Mouse (Mus musculus): Measurements from ENCODE around the gene Cd52. TPM values are rescaled to one million over a fixed set of nuclear protein-coding genes. Genes with fewer than 3 reads are reported as not detected.
A peak's percentile ranks its signal among the peaks of the same experiment; 100 is the strongest.

Gene Cd52
- polyA plus RNA-seq, 1 experiment from 2014 or later: 2.2 TPM

GRCm38 (mm10) chr4:134084999-134085398, 9.9 kb downstream of the Cd52 start:
- Histone ChIP-seq H3K4me3 (no peak overlapping the region), H3K27ac (no peak overlapping the region), H3K27me3 (peaks cover 32% of the 10 kb centered on the region), H3K9me3 (replicated peaks) (no peaks in the 10 kb centered on the region), H3K4me1 (peaks cover 12% of the 10 kb centered on the region), H3K36me3 (ENCODE audit: poor library complexity, severe bottlenecking) (no peaks in the 10 kb centered on the region), H3K4me2 (no peak overlapping the region), H3K9ac (no peak overlapping the region)
- no peak for ATAC-seq
- WGBS: 87% methylated on average over 4 of the region's 4 CpGs

- WGBS: 14% methylated on average over 7 of the region's 7 CpGs
- no peaks in the 10 kb centered on the region for H3K9me3 ChIP-seq (replicated peaks)
- peaks cover 12% of the 10 kb centered on the region for H3K4me1 ChIP-seq
- peak overlapping the region; percentile 42 for H3K4me3 ChIP-seq
- H3K9ac ChIP-seq: no peak overlapping the region
- peaks cover 33% of the 10 kb centered on the region for H3K27me3 ChIP-seq
- H3K36me3 ChIP-seq (ENCODE audit: poor library complexity, severe bottlenecking): no peaks in the 10 kb centered on the region
- ATAC-seq: no peak
- peak overlapping the region; percentile 71 for H3K4me2 ChIP-seq
- no peak overlapping the region for H3K27ac ChIP-seq
Observed at GRCm38 (mm10) chr4:134082460-134082859, 12.4 kb downstream of the Cd52 start.

GRCm38 (mm10) chr4:134081730-134082386, 13.0 kb downstream of the Cd52 start:
- under 1% methylated on average over 41 of the region's 41 CpGs for WGBS
- Histone ChIP-seq H3K9ac (peak overlapping the region; percentile 43), H3K4me1 (peaks cover 12% of the 10 kb centered on the region), H3K27me3 (peaks cover 33% of the 10 kb centered on the region), H3K36me3 (ENCODE audit: poor library complexity, severe bottlenecking) (no peaks in the 10 kb centered on the region), H3K4me3 (peak overlapping the region; percentile 42), H3K27ac (no peak overlapping the region), H3K9me3 (replicated peaks) (no peaks in the 10 kb centered on the region), H3K4me2 (peak overlapping the region; percentile 71)
- peak; percentile 36 for ATAC-seq

GRCm38 (mm10) chr4:134080674-134081073, 14.2 kb downstream of the Cd52 start:
- no peak overlapping the region for H3K4me2 ChIP-seq
- H3K36me3 ChIP-seq (ENCODE audit: poor library complexity, severe bottlenecking): no peaks in the 10 kb centered on the region
- no peak for ATAC-seq
- no peak overlapping the region for H3K27ac ChIP-seq
- peaks cover 33% of the 10 kb centered on the region for H3K27me3 ChIP-seq
- H3K4me3 ChIP-seq: no peak overlapping the region
- H3K4me1 ChIP-seq: peaks cover 12% of the 10 kb centered on the region
- H3K9me3 ChIP-seq (replicated peaks): no peaks in the 10 kb centered on the region
- WGBS: 73% methylated on average over 4 of the region's 4 CpGs
- H3K9ac ChIP-seq: no peak overlapping the region

- Histone ChIP-seq H3K4me3 (no peak overlapping the region), H3K9me3 (replicated peaks) (no peaks in the 10 kb centered on the region), H3K36me3 (ENCODE audit: poor library complexity, severe bottlenecking) (no peaks in the 10 kb centered on the region), H3K4me1 (peaks cover 12% of the 10 kb centered on the region), H3K27ac (no peak overlapping the region), H3K27me3 (peaks cover 33% of the 10 kb centered on the region), H3K4me2 (no peak overlapping the region), H3K9ac (0 out of 2 replicates have a peak overlapping the region, but pooled peaks have one; percentile 16)
- ATAC-seq: no peak
- WGBS: 15% methylated on average over 3 of the region's 3 CpGs
Observed at GRCm38 (mm10) chr4:134078694-134079093, 16.2 kb downstream of the Cd52 start.

GRCm38 (mm10) chr4:134068793-134069580, 25.9 kb downstream of the Cd52 start:
- H3K9me3 ChIP-seq (replicated peaks): no peaks in the 10 kb centered on the region

GRCm38 (mm10) chr4:134067833-134068544, 26.9 kb downstream of the Cd52 start:
- no peak overlapping the region for H3K4me3 ChIP-seq
- WGBS: 84% methylated on average over 7 of the region's 7 CpGs

More at GRCm38 (mm10) chr4:134068793-134069580, 25.9 kb downstream of the Cd52 start:
- Histone ChIP-seq H3K36me3 (ENCODE audit: poor library complexity, severe bottlenecking) (no peaks in the 10 kb centered on the region), H3K27me3 (peaks cover 18% of the 10 kb centered on the region), H3K9ac (no peak overlapping the region), H3K4me3 (no peak overlapping the region), H3K4me2 (no peak overlapping the region), H3K27ac (no peak overlapping the region), H3K4me1 (0 out of 2 replicates have a peak, but pooled peaks cover 5% of the 10 kb centered on the region)
- WGBS: 84% methylated on average over 4 of the region's 4 CpGs
- ATAC-seq: no peak

GRCm38 (mm10) chr4:134067383-134067782, 27.5 kb downstream of the Cd52 start:
- no peaks in the 10 kb centered on the region for H3K36me3 ChIP-seq (ENCODE audit: poor library complexity, severe bottlenecking)
- H3K4me3 ChIP-seq: no peak overlapping the region
- no peaks in the 10 kb centered on the region for H3K9me3 ChIP-seq (replicated peaks)
- no peak overlapping the region for H3K27ac ChIP-seq
- 93% methylated on average over 8 of the region's 8 CpGs for WGBS
- 0 out of 2 replicates have a peak, but pooled peaks cover 5% of the 10 kb centered on the region for H3K4me1 ChIP-seq
- no peak overlapping the region for H3K9ac ChIP-seq
- H3K27me3 ChIP-seq: peaks cover 18% of the 10 kb centered on the region
- no peak for ATAC-seq
- H3K4me2 ChIP-seq: no peak overlapping the region

More at GRCm38 (mm10) chr4:134067833-134068544, 26.9 kb downstream of the Cd52 start:
- no peak overlapping the region for H3K27ac ChIP-seq
- no peaks in the 10 kb centered on the region for H3K9me3 ChIP-seq (replicated peaks)
- H3K27me3 ChIP-seq: peaks cover 18% of the 10 kb centered on the region
- no peak for ATAC-seq
- H3K9ac ChIP-seq: no peak overlapping the region
- 0 out of 2 replicates have a peak, but pooled peaks cover 5% of the 10 kb centered on the region for H3K4me1 ChIP-seq
- H3K36me3 ChIP-seq (ENCODE audit: poor library complexity, severe bottlenecking): no peaks in the 10 kb centered on the region
- no peak overlapping the region for H3K4me2 ChIP-seq

- ATAC-seq: no peak
- Histone ChIP-seq H3K9me3 (replicated peaks) (no peaks in the 10 kb centered on the region), H3K27ac (no peak overlapping the region), H3K9ac (no peak overlapping the region), H3K27me3 (peaks cover 18% of the 10 kb centered on the region), H3K4me1 (0 out of 2 replicates have a peak, but pooled peaks cover 5% of the 10 kb centered on the region), H3K36me3 (ENCODE audit: poor library complexity, severe bottlenecking) (no peaks in the 10 kb centered on the region), H3K4me2 (no peak overlapping the region), H3K4me3 (no peak overlapping the region)
- 24% methylated on average over 23 of the region's 23 CpGs for WGBS
Observed at GRCm38 (mm10) chr4:134065431-134066004, 29.4 kb downstream of the Cd52 start.

- no peak for ATAC-seq
- no peak overlapping the region for H3K4me3 ChIP-seq
- no peaks in the 10 kb centered on the region for H3K9me3 ChIP-seq (replicated peaks)
- no peak overlapping the region for H3K4me2 ChIP-seq
- peaks cover 18% of the 10 kb centered on the region for H3K27me3 ChIP-seq
- no peaks in the 10 kb centered on the region for H3K36me3 ChIP-seq (ENCODE audit: poor library complexity, severe bottlenecking)
- WGBS: 70% methylated on average over 8 of the region's 8 CpGs
- H3K27ac ChIP-seq: no peak overlapping the region
- H3K4me1 ChIP-seq: peaks cover 11% of the 10 kb centered on the region; the same call in 1 of the 2 replicates
- no peak overlapping the region for H3K9ac ChIP-seq
Observed at GRCm38 (mm10) chr4:134062561-134062960, 32.3 kb downstream of the Cd52 start.

- H3K4me3 ChIP-seq: no peak overlapping the region
- H3K36me3 ChIP-seq (ENCODE audit: poor library complexity, severe bottlenecking): no peaks in the 10 kb centered on the region
- no peaks in the 10 kb centered on the region for H3K9me3 ChIP-seq (replicated peaks)
- peaks cover 11% of the 10 kb centered on the region; the same call in 1 of the 2 replicates for H3K4me1 ChIP-seq
- no peak overlapping the region for H3K9ac ChIP-seq
- WGBS: 60% methylated on average over 8 of the region's 8 CpGs
- no peak overlapping the region for H3K27ac ChIP-seq
- H3K4me2 ChIP-seq: no peak overlapping the region
- ATAC-seq: no peak
- peaks cover 18% of the 10 kb centered on the region for H3K27me3 ChIP-seq
Observed at GRCm38 (mm10) chr4:134061944-134062446, 32.9 kb downstream of the Cd52 start.

Measured in forebrain, embryonic 13.5 days (tissue).